Mouse (Mus musculus) stomach, postnatal 0 days (tissue): ENCODE results near the gene Prmt1. TPM values are rescaled to one million over a fixed set of nuclear protein-coding genes. Genes with fewer than 3 reads are reported as not detected.

Experiments
- ATAC-seq: fragments of 200-750 bp; cut with Nextera tagmentation; 2 replicates; pipeline ENCODE4 v1.8.0; 2017; ENCODE audit not compliant: low FRiP score, low TSS enrichment
- DNase-seq: peaks from one replicate; pipeline ENCODE4 v3.0.0-alpha.2; 2016; ENCODE audit warnings: low spot score
- H3K27ac ChIP-seq: fragments of 300-500 bp; sonication (generic); replicated peaks from 2 replicates; pipeline ENCODE4 v1.5.1; 2014; ENCODE audit warnings: mild to moderate bottlenecking, control low read depth
- H3K27me3 ChIP-seq: fragments of 300-500 bp; sonication (generic); 2 replicates; pipeline ENCODE4 v1.6.1; 2014; ENCODE audit warnings: low read length; ENCODE audit not compliant: control insufficient read depth, insufficient read depth
- H3K36me3 ChIP-seq: fragments of 300-500 bp; sonication (generic); 2 replicates; pipeline ENCODE4 v1.6.1; 2014; ENCODE audit warnings: low read length, mixed read lengths; ENCODE audit not compliant: control insufficient read depth, insufficient read depth
- H3K4me1 ChIP-seq: fragments of 300-500 bp; sonication (generic); replicated peaks from 2 replicates; pipeline ENCODE4 v1.6.1; 2014; ENCODE audit warnings: antibody characterized with exemption; ENCODE audit not compliant: control insufficient read depth, insufficient read depth
- H3K4me2 ChIP-seq: fragments of 300-500 bp; sonication (generic); replicated peaks from 2 replicates; pipeline ENCODE4 v1.6.1; 2014; ENCODE audit warnings: low read depth, mild to moderate bottlenecking, control low read depth, moderate library complexity
- H3K4me3 ChIP-seq: fragments of 300-500 bp; sonication (generic); 2 replicates; pipeline ENCODE4 v1.5.1; 2014; ENCODE audit warnings: low read depth, low read length, control low read depth
- H3K9ac ChIP-seq: fragments of 300-500 bp; sonication (generic); 2 replicates; pipeline ENCODE4 v1.6.1; 2014; ENCODE audit warnings: mild to moderate bottlenecking, low read length, control low read depth, mixed read lengths
- H3K9me3 ChIP-seq: fragments of 300-500 bp; sonication (generic); 2 replicates; pipeline ENCODE4 v1.6.1; 2016; ENCODE audit warnings: low read length; ENCODE audit not compliant: control insufficient read depth
- CTCF ChIP-seq: IDR thresholded peaks from 2 replicates; pipeline ENCODE4 v1.5.1; 2016; ENCODE audit warnings: antibody characterized with exemption, low read depth, mild to moderate bottlenecking, moderate library complexity
- EP300 ChIP-seq: optimal IDR thresholded peaks from 2 replicates; pipeline ENCODE3; 2016; ENCODE audit warnings: antibody characterized with exemption
- WGBS: fragments of 180-500 bp; shearing (Covaris S2); extraction: QIAGEN DNeasy Blood & Tissue Kit; methylation state at CpG from one replicate; pipeline ENCODE4 v1.1.7; 2014; 5-methylcytosine and 5-hydroxymethylcytosine counted together
- polyA plus RNA-seq: library from polyadenylated mRNA; unstranded; fragments of >200 nt; fragmentation: Nextera tagmentation; extraction: Ambion mirVana; gene quantifications from 2 replicates; pipeline ENCODE4 v1.2.1, GENCODE M21; 2015

Gene Prmt1
- polyA plus RNA-seq, 1 experiment from 2014 or later = 185 TPM

DNA sequence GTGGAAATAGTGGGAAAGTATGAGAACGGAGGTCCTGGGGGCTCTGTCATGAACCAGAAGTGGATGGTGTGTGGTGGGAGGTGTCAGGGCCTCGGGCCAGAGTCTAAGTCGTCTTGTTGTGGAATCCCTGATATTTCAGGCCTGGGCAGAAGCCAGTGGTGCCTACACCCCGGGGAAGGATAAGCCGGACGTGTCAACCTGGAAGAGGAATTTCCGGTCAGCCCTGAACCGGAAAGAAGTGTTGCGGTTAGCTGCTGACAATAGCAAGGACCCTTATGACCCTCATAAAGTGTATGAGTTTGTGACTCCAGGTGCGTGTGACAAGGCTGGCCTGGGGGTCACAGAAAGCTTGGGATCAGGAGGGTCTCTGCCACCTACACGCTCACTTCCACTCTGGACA is 13.4 kb upstream of the Prmt1 start:
- ATAC-seq = no peak

DNA sequence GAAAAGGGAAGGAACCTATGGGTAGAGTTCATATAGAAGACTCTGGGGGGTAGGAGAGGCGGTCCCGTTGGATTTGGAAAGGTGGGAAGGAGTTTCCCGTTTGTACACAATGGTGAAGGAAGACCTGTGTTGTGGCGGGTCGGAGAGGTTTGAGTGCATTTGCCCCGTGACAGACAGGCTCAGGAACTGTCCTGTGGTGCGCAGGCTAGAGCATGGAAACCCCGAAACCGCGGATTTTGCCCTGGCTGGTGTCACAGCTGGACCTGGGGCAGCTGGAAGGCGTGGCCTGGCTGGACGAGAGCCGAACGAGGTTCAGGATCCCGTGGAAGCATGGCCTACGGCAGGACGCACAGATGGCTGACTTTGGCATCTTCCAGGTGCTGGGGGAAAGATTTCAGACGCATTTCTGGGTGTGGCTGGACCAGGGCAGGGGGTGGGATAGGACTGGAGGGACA is 12.2 kb upstream of the Prmt1 start, which contains the start of gene Bcl2l12:
Gene Bcl2l12 (minus strand): TSS at position 212 of the 455 bp plus-strand sequence.
- peak within 1 kb of the TSS; percentile 84 for H3K9ac ChIP-seq
- no peaks in the 10 kb centered on the region for H3K27me3 ChIP-seq
- DNase-seq (peak; percentile 73), ATAC-seq (peak; percentile 9; the same call in 1 of the 2 replicates)
- peak within 1 kb of the TSS; percentile 95 for H3K27ac ChIP-seq
- H3K4me2 ChIP-seq = peak within 1 kb of the TSS; percentile 79
- no peak for TF ChIP-seq EP300
- no peak for TF ChIP-seq CTCF
- peak within 1 kb of the TSS; percentile 67 for H3K4me3 ChIP-seq
- peaks cover 8% of the 10 kb centered on the region for H3K4me1 ChIP-seq
- 1% methylated on average over 18 of the region's 18 CpGs for WGBS
- no peaks in the 10 kb centered on the region for H3K9me3 ChIP-seq
- H3K36me3 ChIP-seq = peaks cover 22% of the 10 kb centered on the region

More for the DNA sequence above, 13.4 kb upstream of the Prmt1 start:
- H3K36me3 ChIP-seq = peaks cover 25% of the 10 kb centered on the region
- H3K9me3 ChIP-seq = no peaks in the 10 kb centered on the region
- H3K4me1 ChIP-seq = peaks cover 8% of the 10 kb centered on the region
- H3K4me3 ChIP-seq = no peak overlapping the region
- H3K27ac ChIP-seq = no peak overlapping the region
- no peak overlapping the region; the same call in 1 of the 2 replicates for H3K9ac ChIP-seq
- no peak for DNase-seq
- 50% methylated on average over 11 of the region's 11 CpGs for WGBS
- no peaks in the 10 kb centered on the region for H3K27me3 ChIP-seq
- H3K4me2 ChIP-seq = 0 out of 2 replicates have a peak overlapping the region, but pooled peaks have one; percentile 23
- TF ChIP-seq CTCF (no peak), EP300 (no peak)

DNA sequence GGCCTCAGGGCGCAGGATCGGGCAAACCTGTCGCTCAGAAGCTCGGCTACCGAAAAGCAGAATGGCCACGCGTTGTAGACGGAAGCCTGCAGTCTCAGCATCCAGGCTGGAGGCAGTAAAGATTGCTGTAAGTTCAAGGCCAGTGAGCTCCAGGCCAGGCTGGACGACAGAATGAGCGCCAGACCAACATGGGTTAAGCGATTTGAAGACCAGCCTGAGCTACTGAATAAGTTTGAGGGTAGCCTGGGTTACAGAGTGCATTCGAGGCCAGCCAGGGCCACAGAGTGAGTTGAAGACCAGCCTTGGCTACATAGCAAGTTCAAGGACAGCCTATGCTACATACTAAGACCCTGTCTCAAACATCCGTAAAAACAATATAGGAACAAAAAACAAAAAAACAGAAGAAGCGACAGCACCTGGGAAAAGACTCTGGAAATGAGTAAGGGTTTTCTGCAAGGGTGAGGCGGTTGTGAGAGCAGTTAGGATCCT is 11.6 kb upstream of the Prmt1 start:
- H3K9me3 ChIP-seq = no peaks in the 10 kb centered on the region
- WGBS = 2% methylated on average over 15 of the region's 15 CpGs
- DNase-seq = no peak
- H3K9ac ChIP-seq = peak overlapping the region; percentile 84
- no peak for TF ChIP-seq EP300
- no peak for TF ChIP-seq CTCF
- no peaks in the 10 kb centered on the region for H3K27me3 ChIP-seq
- H3K4me2 ChIP-seq = peak overlapping the region; percentile 79
- no peak; the same call in 1 of the 2 replicates for ATAC-seq
- peak overlapping the region; percentile 95 for H3K27ac ChIP-seq
- peaks cover 8% of the 10 kb centered on the region for H3K4me1 ChIP-seq
- H3K4me3 ChIP-seq = peak overlapping the region; percentile 67
- H3K36me3 ChIP-seq = peaks cover 17% of the 10 kb centered on the region

DNA sequence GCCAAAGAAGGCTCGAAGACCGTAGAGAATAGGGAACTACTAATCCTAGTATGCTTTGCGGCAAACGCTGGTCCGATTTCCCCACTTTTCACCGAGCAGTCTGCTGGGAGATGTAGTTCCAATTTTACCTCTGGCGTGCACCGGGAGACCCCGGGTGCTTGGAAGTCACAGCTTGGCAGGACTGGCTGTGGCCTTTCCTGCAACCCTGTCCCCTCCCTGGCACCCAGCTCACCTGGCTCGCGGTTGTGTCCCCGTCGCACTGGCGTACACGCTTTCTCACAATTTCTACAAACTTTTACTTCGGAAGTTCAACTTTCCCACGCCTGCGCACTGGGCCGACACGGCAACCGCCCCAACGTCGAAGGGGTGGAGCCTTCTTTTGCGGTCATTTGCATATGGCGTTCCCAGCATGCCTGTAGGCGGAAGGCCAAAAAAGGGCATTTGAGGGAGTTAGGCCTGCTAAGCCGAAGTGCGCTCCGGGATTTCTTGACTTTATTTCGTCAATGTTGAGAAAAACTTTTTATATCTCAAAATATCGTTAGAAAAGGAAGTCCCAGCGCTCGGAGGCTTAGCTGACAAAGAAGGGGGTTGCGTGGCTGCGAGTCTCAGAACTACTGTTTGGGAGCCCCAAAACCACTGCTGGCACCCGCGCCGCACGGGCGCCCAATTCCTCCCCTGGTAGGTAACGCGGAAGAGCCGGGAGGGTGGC is 11.0 kb upstream of the Prmt1 start, which contains the start of gene Irf3:
Gene Irf3 (plus strand): TSS at position 418 of the 709 bp plus-strand sequence.
- DNase-seq (peak; percentile 97), ATAC-seq (peak; percentile 92)
- TF ChIP-seq EP300 = no peak
- TF ChIP-seq CTCF = no peak
- Histone ChIP-seq H3K27me3 (no peaks in the 10 kb centered on the region), H3K4me3 (peak within 1 kb of the TSS; percentile 67), H3K27ac (peak within 1 kb of the TSS; percentile 95), H3K4me1 (peaks cover 8% of the 10 kb centered on the region), H3K9ac (peak within 1 kb of the TSS; percentile 84), H3K36me3 (peaks cover 14% of the 10 kb centered on the region), H3K9me3 (no peaks in the 10 kb centered on the region), H3K4me2 (peak within 1 kb of the TSS; percentile 79)
- under 1% methylated on average over 43 of the region's 43 CpGs for WGBS

DNA sequence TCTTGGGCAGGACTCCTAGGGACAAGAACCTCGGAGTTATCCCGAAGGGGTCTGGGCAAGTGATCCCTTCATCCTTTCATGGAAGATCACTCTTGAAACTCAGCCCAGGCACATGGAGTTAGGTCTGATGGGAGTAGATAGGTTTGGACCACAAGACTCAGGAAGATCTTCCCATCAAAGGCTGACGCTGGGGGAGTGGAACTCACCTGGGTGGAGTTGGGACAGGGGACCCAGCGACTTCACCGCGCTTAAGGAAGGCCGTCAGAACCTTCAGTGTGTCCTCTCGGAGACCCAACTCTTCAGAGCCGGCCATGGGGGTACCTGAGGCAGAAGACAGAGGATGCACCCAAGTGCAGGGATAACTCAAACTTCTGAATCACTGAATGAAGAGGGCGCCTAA is 10.3 kb upstream of the Prmt1 start:
- TF ChIP-seq EP300 (no peak), CTCF (no peak)
- no peak for ATAC-seq
- no peaks in the 10 kb centered on the region for H3K9me3 ChIP-seq
- H3K36me3 ChIP-seq = peaks cover 8% of the 10 kb centered on the region; the same call in 1 of the 2 replicates
- peak overlapping the region; percentile 56 for H3K27ac ChIP-seq
- H3K27me3 ChIP-seq = no peaks in the 10 kb centered on the region
- H3K4me1 ChIP-seq = peaks cover 8% of the 10 kb centered on the region
- peak overlapping the region; percentile 67 for H3K4me3 ChIP-seq
- H3K4me2 ChIP-seq = peak overlapping the region; percentile 79
- peak overlapping the region; percentile 74 for H3K9ac ChIP-seq
- no peak for DNase-seq
- 8% methylated on average over 10 of the region's 10 CpGs for WGBS
